Mouse (Mus musculus) liver, postnatal 0 days (tissue): ENCODE results near the gene Fbln7.

Experiments used
- CTCF ChIP-seq: sonication (generic); IDR thresholded peaks from 2 replicates; pipeline ENCODE4 v1.5.1; 2016; ENCODE audit warnings: antibody characterized with exemption, low read depth
- EP300 ChIP-seq: IDR thresholded peaks from 2 replicates; pipeline ENCODE4 v1.6.1; 2016; ENCODE audit warnings: antibody characterized with exemption, low read depth, mild to moderate bottlenecking

GRCm38 (mm10) chr2:128943538-128944528, 81.1 kb downstream of the Fbln7 start, which contains the start of gene Zc3h8:
- TF ChIP-seq CTCF: no peak
- TF ChIP-seq EP300: no peak
